Mouse (Mus musculus) midbrain, postnatal 0 days (tissue): Measurements from ENCODE around the gene Ugt1a6b. TPM values are rescaled to one million over a fixed set of nuclear protein-coding genes. Genes with fewer than 3 reads are reported as not detected.

Source experiments
- ATAC-seq: fragments of 200-750 bp; cut with Nextera tagmentation; 2 replicates; pipeline ENCODE4 v1.8.0; 2017; ENCODE audit warnings: moderate number of reproducible peaks, mild to moderate bottlenecking, moderate TSS enrichment, moderate library complexity; ENCODE audit not compliant: low FRiP score
- DNase-seq: peaks from one replicate; pipeline ENCODE4 v3.0.0-alpha.2; 2015; ENCODE audit warnings: low spot score
- H3K27ac ChIP-seq: fragments of 300-500 bp; sonication (generic); 2 replicates; pipeline ENCODE4 v1.5.1; 2014; ENCODE audit warnings: low read depth, mild to moderate bottlenecking, low read length, mixed read lengths
- H3K27me3 ChIP-seq: fragments of 300-500 bp; sonication (generic); 2 replicates; pipeline ENCODE4 v1.6.1; 2014; ENCODE audit warnings: low read length, control low read depth, mixed read lengths; ENCODE audit not compliant: insufficient read depth
- H3K36me3 ChIP-seq: fragments of 300-500 bp; sonication (generic); 2 replicates; pipeline ENCODE4 v1.6.1; 2014; ENCODE audit warnings: low read length, control low read depth, mixed read lengths; ENCODE audit not compliant: insufficient read depth
- H3K4me1 ChIP-seq: fragments of 300-500 bp; sonication (generic); 2 replicates; pipeline ENCODE4 v1.6.1; 2014; ENCODE audit warnings: mild to moderate bottlenecking, control low read depth, antibody characterized with exemption, low read length, mixed read lengths; ENCODE audit not compliant: insufficient read depth
- H3K4me2 ChIP-seq: fragments of 300-500 bp; sonication (generic); 2 replicates; pipeline ENCODE4 v1.6.1; 2014; ENCODE audit warnings: low read depth, mild to moderate bottlenecking, low read length, mixed read lengths; ENCODE audit not compliant: poor library complexity, severe bottlenecking
- H3K4me3 ChIP-seq: fragments of 300-500 bp; sonication (generic); 2 replicates; pipeline ENCODE4 v1.5.1; 2014; ENCODE audit warnings: low read depth, mild to moderate bottlenecking, low read length, moderate library complexity
- H3K9ac ChIP-seq: fragments of 300-500 bp; sonication (generic); replicated peaks from 2 replicates; pipeline ENCODE4 v1.6.1; 2014; ENCODE audit warnings: mild to moderate bottlenecking, low read length, moderate library complexity, mixed read lengths; ENCODE audit not compliant: poor library complexity, severe bottlenecking
- H3K9me3 ChIP-seq: fragments of 300-500 bp; sonication (generic); 2 replicates; pipeline ENCODE4 v1.6.1; 2016; ENCODE audit warnings: low read length, control low read depth
- CTCF ChIP-seq: IDR thresholded peaks from 2 replicates; pipeline ENCODE4 v1.5.1; 2016; ENCODE audit warnings: antibody characterized with exemption, mild to moderate bottlenecking
- WGBS: fragments of 180-500 bp; shearing (Covaris S2); extraction: QIAGEN DNeasy Blood & Tissue Kit; methylation state at CpG from one replicate; pipeline ENCODE4 v1.1.7; 2014; 5-methylcytosine and 5-hydroxymethylcytosine counted together
- polyA plus RNA-seq: library from polyadenylated mRNA; unstranded; fragments of >200 nt; fragmentation: Nextera tagmentation; extraction: Ambion mirVana; gene quantifications from 2 replicates; pipeline ENCODE4 v1.2.1, GENCODE M21; 2015
- total RNA-seq: library from RNA; depleted of rRNA; stranded (reverse); fragments of >200 nt; gene quantifications from 2 replicates; pipeline ENCODE4 v1.2.3, GENCODE M21; 2014

The Ugt1a6b gene
- total and polyA plus RNA-seq, 2 experiments from 2014 or later = 1.9 TPM; not detected in 1

DNA sequence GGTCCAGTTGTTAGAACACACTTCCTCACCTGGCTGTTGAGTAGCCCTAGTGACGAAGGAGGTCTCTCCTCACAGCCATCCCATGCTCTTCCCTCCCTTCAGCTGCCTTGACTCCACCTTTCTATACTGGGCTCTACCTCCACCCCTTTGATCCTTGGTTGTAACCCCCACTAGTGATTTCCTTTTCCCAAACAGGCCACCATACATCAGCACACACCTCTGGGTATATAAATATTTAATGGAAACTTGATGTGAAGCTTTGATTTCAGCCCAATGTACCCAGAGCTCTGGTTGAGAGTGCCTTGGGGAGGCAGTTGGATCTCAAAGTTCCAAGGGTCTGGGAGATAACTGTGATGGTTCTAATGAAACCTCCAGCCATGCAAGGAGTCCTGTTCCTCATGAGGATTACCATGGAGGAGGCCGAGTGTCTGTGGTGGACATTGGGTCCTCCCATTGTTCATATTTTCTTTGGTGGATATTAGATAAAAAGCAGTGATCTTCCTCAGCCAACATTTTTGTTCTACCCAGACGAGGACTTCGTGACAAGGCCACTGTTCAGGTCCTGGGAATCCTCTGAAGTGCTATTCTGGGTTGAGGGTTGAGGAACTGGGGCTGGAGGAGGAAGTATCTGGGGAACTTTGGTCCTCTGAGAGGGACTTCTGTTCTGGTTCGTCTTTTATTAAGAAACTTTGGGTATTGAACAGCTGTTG lies 123.8 kb downstream of the Ugt1a6b start, which contains the start of gene Mroh2a:
Gene Mroh2a (plus strand): TSS at position 317 of the 710 bp plus-strand sequence.
- peaks cover 70% of the 10 kb centered on the region for H3K9me3 ChIP-seq
- no peak within 1 kb of the TSS for H3K9ac ChIP-seq
- H3K36me3 ChIP-seq = no peaks in the 10 kb centered on the region
- 56% methylated on average over 5 of the region's 5 CpGs for WGBS
- no peaks in the 10 kb centered on the region for H3K27me3 ChIP-seq
- H3K4me2 ChIP-seq = no peak within 1 kb of the TSS
- ATAC-seq (no peak), DNase-seq (no peak)
- no peak within 1 kb of the TSS for H3K4me3 ChIP-seq
- H3K4me1 ChIP-seq = no peaks in the 10 kb centered on the region
- no peak within 1 kb of the TSS for H3K27ac ChIP-seq
- no peak for TF ChIP-seq CTCF

- WGBS = 60% methylated on average over 2 of the region's 2 CpGs
- TF ChIP-seq CTCF = no peak
- DNase-seq = no peak
These were observed 124.4 kb downstream of the Ugt1a6b start for GRCm38 (mm10) chr1:88227482-88227881.

DNA sequence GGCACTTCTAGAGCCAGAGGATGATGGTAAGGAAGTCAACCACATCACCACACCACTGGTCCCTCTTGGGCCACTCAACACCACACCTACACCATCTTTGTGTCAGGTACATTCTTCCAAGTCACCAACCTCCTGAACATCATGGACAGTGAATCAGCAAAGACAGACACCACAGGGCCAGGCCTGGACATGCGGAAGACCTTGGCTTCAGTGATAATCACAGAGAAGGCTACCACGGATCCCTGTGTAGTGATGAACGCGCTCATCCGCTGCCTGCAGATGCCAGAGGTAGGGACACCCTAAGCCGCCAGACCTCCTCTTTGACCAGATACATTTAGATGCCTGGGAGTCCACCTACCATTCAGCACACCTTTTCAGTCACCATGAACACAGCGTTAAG lies 125.1 kb downstream of the Ugt1a6b start:
- 72% methylated on average over 7 of the region's 7 CpGs for WGBS
- DNase-seq = no peak

More at GRCm38 (mm10) chr1:88227482-88227881, 124.4 kb downstream of the Ugt1a6b start:
- peaks cover 73% of the 10 kb centered on the region for H3K9me3 ChIP-seq
- no peak for ATAC-seq
- no peak overlapping the region for H3K9ac ChIP-seq
- no peaks in the 10 kb centered on the region for H3K4me1 ChIP-seq
- H3K27ac ChIP-seq = no peak overlapping the region
- no peaks in the 10 kb centered on the region for H3K36me3 ChIP-seq
- no peak overlapping the region for H3K4me2 ChIP-seq
- no peak overlapping the region for H3K4me3 ChIP-seq
- no peaks in the 10 kb centered on the region for H3K27me3 ChIP-seq

GRCm38 (mm10) chr1:88229566-88229965 lies 126.5 kb downstream of the Ugt1a6b start:
- no peak overlapping the region for H3K4me3 ChIP-seq
- no peak overlapping the region for H3K4me2 ChIP-seq
- no peak for TF ChIP-seq CTCF
- H3K9me3 ChIP-seq = peaks cover 94% of the 10 kb centered on the region
- no peak overlapping the region for H3K27ac ChIP-seq
- DNase-seq = no peak
- H3K4me1 ChIP-seq = no peaks in the 10 kb centered on the region
- 75% methylated on average over 3 of the region's 3 CpGs for WGBS
- no peak overlapping the region for H3K9ac ChIP-seq
- H3K27me3 ChIP-seq = no peaks in the 10 kb centered on the region
- H3K36me3 ChIP-seq = no peaks in the 10 kb centered on the region
- no peak for ATAC-seq

More for the DNA sequence above, 125.1 kb downstream of the Ugt1a6b start:
- no peak overlapping the region for H3K9ac ChIP-seq
- H3K27me3 ChIP-seq = no peaks in the 10 kb centered on the region
- H3K27ac ChIP-seq = no peak overlapping the region
- H3K4me1 ChIP-seq = no peaks in the 10 kb centered on the region
- H3K36me3 ChIP-seq = no peaks in the 10 kb centered on the region
- no peak overlapping the region for H3K4me3 ChIP-seq
- no peak overlapping the region for H3K4me2 ChIP-seq
- H3K9me3 ChIP-seq = peaks cover 79% of the 10 kb centered on the region
- no peak for TF ChIP-seq CTCF
- no peak for ATAC-seq

- 86% methylated on average over 5 of the region's 5 CpGs for WGBS
- Histone ChIP-seq H3K9me3 (peaks cover 98% of the 10 kb centered on the region), H3K36me3 (no peaks in the 10 kb centered on the region), H3K27me3 (no peaks in the 10 kb centered on the region), H3K4me2 (no peak overlapping the region), H3K27ac (no peak overlapping the region), H3K4me3 (no peak overlapping the region), H3K4me1 (no peaks in the 10 kb centered on the region), H3K9ac (no peak overlapping the region)
- TF ChIP-seq CTCF = no peak
- ATAC-seq = no peak
- DNase-seq = no peak
These were observed 126.9 kb downstream of the Ugt1a6b start for GRCm38 (mm10) chr1:88229986-88230385.

DNA sequence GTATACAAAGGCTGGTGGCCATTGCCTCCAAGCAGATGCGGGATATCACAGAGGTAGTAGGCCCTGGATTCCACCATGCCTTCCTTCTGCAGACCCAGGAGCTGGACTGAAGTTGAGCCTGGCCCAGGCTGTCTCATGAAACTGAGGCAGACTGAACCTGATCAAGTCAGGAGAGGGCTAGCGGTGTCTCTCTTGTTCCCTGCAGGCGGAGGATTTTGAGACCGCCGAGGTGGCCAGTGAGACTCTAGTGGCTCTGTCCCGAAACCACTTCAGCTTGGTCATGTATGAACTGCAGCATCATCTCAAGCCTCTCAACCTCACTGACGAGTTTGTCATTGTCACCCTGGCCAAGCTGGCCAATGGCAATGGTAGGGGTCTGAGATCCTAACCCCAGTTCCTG lies 127.4 kb downstream of the Ugt1a6b start:
- Histone ChIP-seq H3K27me3 (no peaks in the 10 kb centered on the region), H3K4me1 (no peaks in the 10 kb centered on the region), H3K4me2 (no peak overlapping the region), H3K27ac (no peak overlapping the region), H3K4me3 (no peak overlapping the region), H3K9ac (no peak overlapping the region), H3K36me3 (no peaks in the 10 kb centered on the region), H3K9me3 (peaks cover 100% of the 10 kb centered on the region)
- no peak for DNase-seq
- TF ChIP-seq CTCF = no peak
- no peak for ATAC-seq
- 73% methylated on average over 7 of the region's 7 CpGs for WGBS
